Mouse (Mus musculus) right cerebral cortex, postnatal 25 days (tissue): ENCODE measurements around the gene Mecom.

ENCODE experiments used
- DNase-seq: peaks from one replicate; pipeline ENCODE4 v3.0.0; 2022

Gene Mecom

GRCm38 (mm10) chr3:30513314-30513997, 34.4 kb downstream of the Mecom start:
- DNase-seq: no peak

DNA sequence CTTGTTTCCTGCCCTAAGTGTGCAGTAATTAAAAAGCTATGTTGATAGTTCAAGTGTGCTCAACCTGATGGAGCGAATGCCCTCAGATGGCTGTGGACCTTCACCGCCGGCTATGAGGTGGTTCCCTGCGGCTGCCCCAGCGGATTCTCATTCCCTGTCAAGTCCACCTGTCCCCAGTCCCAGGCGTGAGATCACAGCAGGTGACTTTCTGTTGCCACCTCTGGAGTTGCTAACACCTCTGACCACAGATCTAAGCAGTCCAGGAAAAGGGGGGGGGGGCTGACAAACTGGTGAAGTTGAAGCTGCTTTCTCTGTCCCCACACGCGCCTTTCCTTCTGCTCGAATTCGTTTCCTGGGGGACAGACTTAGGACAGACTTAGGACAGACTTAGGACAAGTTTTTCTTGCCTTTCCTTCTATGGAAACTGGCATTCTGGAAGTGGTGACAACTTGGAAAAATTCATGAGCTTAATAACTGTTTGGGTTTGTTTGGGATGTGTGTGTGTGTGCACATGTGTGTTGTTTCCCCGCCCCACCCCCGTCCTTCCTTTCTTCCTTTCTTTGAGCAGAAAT, 35.3 kb downstream of the Mecom start:
- DNase-seq: no peak

- no peak for DNase-seq
Observed at GRCm38 (mm10) chr3:30511796-30512195, 36.0 kb downstream of the Mecom start.

GRCm38 (mm10) chr3:30511062-30511640, 36.7 kb downstream of the Mecom start:
- DNase-seq: no peak

- no peak for DNase-seq
Observed at GRCm38 (mm10) chr3:30510646-30511045, 37.2 kb downstream of the Mecom start.

DNA sequence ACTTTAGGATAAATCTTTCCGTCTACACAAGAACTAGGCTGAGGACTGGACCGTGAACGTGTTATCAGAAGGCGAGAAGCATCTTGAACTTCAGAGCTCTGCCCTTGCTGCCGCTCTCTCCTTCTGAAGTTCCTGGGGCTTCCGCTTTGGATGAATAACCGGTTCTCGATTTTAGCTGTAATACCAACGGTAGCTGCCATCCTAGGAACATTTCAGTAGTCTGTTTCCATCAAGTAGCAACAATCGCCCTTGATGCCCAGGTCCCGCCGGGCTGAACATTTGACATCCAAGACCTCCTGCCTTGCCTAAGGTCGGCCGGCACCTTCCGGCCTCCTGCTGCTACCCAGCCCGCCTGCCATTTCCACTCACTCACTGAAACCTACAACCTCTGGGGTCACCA, 37.7 kb downstream of the Mecom start:
- no peak for DNase-seq

GRCm38 (mm10) chr3:30508930-30509910, 38.6 kb downstream of the Mecom start:
- DNase-seq: no peak

DNA sequence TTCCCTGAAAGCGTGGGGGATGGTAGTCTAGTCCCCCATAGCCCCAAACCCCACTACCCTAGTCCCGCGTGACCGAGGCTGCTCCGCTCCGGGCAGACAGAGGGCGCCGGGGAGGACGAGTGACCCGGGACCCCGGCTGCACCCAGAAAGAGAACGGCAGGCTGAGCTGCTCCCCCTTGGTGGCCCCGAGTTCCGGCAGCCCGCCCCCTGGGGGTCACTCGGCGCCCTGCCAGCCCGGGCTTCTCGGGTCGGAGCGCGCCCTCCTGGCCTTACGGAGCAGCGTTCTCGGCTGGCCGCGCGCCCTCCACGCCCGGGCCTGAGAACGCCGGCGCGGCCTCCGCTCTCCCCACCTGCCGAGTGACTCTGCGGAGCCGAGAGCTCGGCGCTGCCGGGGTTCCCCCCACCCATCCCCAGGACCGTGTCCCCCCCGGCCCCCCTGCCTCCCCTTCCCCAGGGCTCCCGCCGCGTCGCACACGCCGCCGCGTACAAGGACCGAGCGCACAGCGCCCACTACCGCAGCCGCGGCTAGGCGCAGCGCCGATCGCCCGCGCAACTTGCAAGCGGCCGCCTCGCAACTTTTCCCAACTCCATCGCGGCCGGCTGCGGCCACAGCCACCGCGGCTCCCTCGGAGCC, 39.4 kb downstream of the Mecom start:
- DNase-seq: no peak

DNA sequence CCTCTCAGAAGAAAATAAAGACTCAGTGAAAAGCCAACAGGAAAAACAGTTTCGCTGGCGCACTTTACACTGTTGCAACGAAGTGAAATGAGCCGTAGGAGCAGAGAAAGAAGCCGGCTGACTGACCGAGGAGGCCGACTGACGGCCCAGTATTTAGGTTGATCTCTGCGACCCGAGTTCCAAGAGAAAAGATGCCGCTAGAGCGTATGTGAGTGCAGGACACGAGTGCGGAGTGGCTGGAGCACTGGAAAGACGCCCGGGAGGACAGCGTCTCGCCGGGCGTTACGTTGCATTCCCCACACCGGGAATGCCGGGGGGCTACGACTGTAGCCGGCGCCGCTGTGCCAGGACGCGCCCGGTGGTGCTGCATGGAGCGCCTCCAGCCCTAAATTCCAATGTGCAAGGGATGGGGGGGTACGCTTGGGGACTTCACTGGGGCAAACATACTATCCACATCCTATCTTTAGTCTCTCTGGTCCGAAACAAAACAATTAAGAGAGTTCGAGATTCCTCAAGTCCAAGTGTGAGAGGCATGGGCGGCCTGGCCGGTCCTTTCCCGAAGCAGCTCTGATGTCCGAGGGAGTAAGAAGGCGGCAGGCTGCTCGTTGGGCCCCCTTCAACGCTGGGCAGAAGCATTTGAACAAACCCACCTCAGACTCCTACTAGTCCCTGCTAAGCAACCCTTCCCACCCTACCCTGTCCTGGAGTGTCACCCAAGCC, 40.1 kb downstream of the Mecom start:
- no peak for DNase-seq

DNA sequence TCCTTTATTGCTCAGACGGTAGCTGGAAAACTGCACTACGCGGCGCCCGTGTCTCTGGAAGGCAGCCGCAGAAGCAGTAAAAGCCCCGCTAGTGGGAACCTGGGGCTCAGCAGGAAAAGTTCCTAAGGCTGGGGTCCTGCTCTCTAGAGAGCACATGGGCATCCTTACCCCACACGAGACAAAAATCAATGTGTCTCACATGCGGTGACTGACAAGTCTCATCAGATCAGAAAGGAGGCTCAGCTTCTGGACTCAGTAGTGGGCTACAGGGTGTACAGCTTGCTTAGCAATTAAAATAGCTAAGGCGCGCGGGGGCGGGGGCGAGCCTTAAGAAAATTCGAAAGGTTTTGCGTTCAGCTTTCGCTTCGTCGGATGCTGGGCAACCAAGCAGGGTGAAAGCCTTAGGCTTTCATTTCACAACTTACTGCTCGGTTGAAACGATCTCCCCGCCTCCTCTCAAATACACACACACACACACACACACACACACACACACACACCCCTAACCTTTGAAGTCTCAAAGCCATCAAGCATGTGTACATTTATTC, 40.7 kb downstream of the Mecom start:
- peak; percentile 42 for DNase-seq

- no peak for DNase-seq
Observed at GRCm38 (mm10) chr3:30506329-30507027, 41.3 kb downstream of the Mecom start.

GRCm38 (mm10) chr3:30505741-30506251, 42.0 kb downstream of the Mecom start:
- no peak for DNase-seq

- no peak for DNase-seq
Observed at GRCm38 (mm10) chr3:30504561-30504960, 43.2 kb downstream of the Mecom start.

GRCm38 (mm10) chr3:30503821-30504220, 44.0 kb downstream of the Mecom start:
- DNase-seq: no peak

- DNase-seq: no peak
Observed at GRCm38 (mm10) chr3:30498202-30498828, 49.5 kb downstream of the Mecom start.

DNA sequence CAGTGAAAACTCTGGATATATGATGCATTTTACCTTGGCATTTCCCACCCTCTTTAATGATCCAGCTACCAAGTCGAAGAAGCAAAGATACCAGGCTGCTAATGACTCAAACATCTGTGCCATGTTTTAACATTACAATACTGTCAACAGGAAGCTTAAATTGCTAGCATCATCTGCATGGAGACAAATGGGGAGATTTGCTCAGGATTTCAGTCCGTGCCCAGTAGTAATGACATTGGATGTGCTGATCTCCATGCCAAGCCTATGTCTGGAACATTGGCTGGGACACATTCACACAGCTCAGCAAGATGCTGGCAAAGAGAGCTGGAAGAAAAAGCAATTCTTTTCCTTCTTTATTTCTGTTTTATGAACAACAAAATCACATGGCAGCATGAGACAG, 53.4 kb downstream of the Mecom start:
- DNase-seq: no peak

GRCm38 (mm10) chr3:30488808-30489207, 59.0 kb downstream of the Mecom start:
- DNase-seq: no peak

- DNase-seq: no peak
Observed at GRCm38 (mm10) chr3:30486422-30486821, 61.4 kb downstream of the Mecom start.

DNA sequence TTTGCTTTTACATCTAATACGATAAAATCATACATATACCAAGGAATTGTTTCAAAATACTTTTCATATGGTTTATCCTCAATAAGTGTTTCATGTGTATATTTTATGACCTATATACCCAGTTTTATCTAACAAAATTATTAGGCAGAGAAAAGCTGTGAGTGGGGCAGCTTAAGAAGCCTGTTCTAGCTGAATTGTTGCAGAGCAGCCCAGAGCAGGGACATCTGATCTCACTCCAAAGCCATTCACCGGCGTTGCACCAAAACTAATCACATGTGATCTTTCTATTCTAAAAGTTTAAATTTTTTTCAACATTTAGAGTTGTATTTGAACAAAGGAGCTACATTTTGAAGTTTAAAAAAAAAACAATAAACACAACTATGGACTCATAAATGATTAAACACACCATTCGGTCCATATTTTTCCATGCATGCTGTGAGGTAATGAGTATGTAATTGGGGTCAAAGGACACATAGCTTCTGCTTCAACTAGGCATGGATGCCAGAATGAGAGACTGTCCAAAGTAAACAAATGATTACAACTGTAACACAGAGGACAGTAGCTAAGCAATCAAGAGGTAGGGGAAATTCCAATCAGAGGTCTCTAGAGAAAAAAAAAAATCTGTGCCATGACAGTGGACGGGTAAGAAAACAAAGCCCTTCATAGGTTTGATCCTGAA, 64.7 kb downstream of the Mecom start:
- DNase-seq: no peak

DNA sequence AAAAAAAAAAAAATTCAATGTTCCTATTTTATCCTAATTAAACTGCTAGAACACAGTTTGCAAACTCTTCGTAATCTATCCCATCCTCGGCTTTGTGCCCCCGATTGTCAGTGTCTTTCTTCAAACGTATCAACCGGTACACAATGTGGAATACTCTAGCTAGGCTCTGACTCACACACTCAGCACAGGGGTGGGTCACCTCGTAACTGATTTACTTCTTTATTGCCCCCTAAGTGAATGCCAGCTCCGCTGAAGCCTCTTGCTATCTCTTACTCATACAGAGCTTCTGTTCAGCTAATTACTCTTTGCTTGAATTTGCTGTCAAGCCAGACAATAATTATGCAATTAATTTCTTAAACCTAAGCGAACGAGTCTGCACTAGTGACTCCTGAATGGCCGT, 66.1 kb downstream of the Mecom start:
- DNase-seq: no peak
